Mouse (Mus musculus) MEL (cell line): ENCODE data around the gene Tmem87b. TPM values are rescaled to one million over a fixed set of nuclear protein-coding genes. Genes with fewer than 3 reads are reported as not detected.

ENCODE experiments used
- DNase-seq: peaks from one replicate; pipeline ENCODE4 v3.0.0; 2011; ENCODE audit warnings: low read depth, low spot score
- H3K27ac ChIP-seq: 2 replicates; pipeline ENCODE4 v1.5.1; 2012; ENCODE audit warnings: low read depth, mild to moderate bottlenecking, control low read depth, low read length, moderate library complexity; ENCODE audit not compliant: control insufficient read depth
- H3K27me3 ChIP-seq, 2 experiments: fragments of 150-350 bp in 1 of 2; sonication (generic) in 1 of 2; 2 replicates each; pipeline ENCODE4 v1.6.1; 2012; ENCODE audit warnings: low read length in 2 of 2, mild to moderate bottlenecking in 2 of 2, improper control_type of control experiment in 1 of 2, moderate library complexity in 1 of 2; ENCODE audit not compliant: insufficient read depth in 2 of 2, control insufficient read depth in 1 of 2
- H3K36me3 ChIP-seq, 2 experiments: 2 replicates each; pipeline ENCODE4 v1.6.1; 2012 to 2014; ENCODE audit warnings: low read length in 2 of 2, improper control_type of control experiment in 1 of 2, inconsistent platforms in 1 of 2, mild to moderate bottlenecking in 1 of 2; ENCODE audit not compliant: insufficient read depth in 2 of 2, control insufficient read depth in 1 of 2
- H3K4me1 ChIP-seq, 2 experiments: fragments of 150-350 bp in 1 of 2; sonication (generic) in 1 of 2; 2 replicates each; pipeline ENCODE4 v1.6.1; 2012; ENCODE audit warnings: low read length in 2 of 2, improper control_type of control experiment in 1 of 2, mild to moderate bottlenecking in 1 of 2; ENCODE audit not compliant: insufficient read depth in 2 of 2, control insufficient read depth in 1 of 2
- H3K4me3 ChIP-seq, 2 experiments: fragments of 150-350 bp in 1 of 2; sonication (generic) in 1 of 2; 2 replicates each; pipeline ENCODE4 v1.5.1; 2012; ENCODE audit warnings: low read depth in 2 of 2, low read length in 2 of 2, mild to moderate bottlenecking in 2 of 2, moderate library complexity in 2 of 2, control low read depth in 1 of 2, improper control_type of control experiment in 1 of 2; ENCODE audit not compliant: control insufficient read depth in 1 of 2, insufficient read depth in 1 of 2
- H3K79me2 ChIP-seq: 2 replicates; pipeline ENCODE4 v1.6.1; 2012; ENCODE audit warnings: mild to moderate bottlenecking, low read length, moderate library complexity; ENCODE audit not compliant: control insufficient read depth, poor library complexity, insufficient read depth
- H3K9ac ChIP-seq: 2 replicates; pipeline ENCODE4 v1.6.1; 2012; ENCODE audit warnings: low read depth, mild to moderate bottlenecking, control low read depth, low read length, moderate library complexity; ENCODE audit not compliant: control insufficient read depth, poor library complexity, severe bottlenecking
- H3K9me3 ChIP-seq: fragments of 150-350 bp; sonication (generic); replicated peaks from 2 replicates; pipeline ENCODE4 v1.6.1; 2012; ENCODE audit warnings: mild to moderate bottlenecking, low read length, improper control_type of control experiment, moderate library complexity; ENCODE audit not compliant: insufficient read depth
- BHLHE40 ChIP-seq: IDR thresholded peaks from 2 replicates; pipeline ENCODE4 v1.6.1; 2012; ENCODE audit warnings: low read depth, mild to moderate bottlenecking, inconsistent platforms, low read length, improper control_type of control experiment, borderline replicate concordance
- CHD2 ChIP-seq: IDR thresholded peaks from 2 replicates; pipeline ENCODE4 v1.6.1; 2011; ENCODE audit warnings: low read length, improper control_type of control experiment
- CTCF ChIP-seq, 3 experiments: IDR thresholded peaks in 2 of 3; conservative IDR thresholded peaks in 1 of 3; 2 replicates each; pipeline ENCODE4 v1.5.1; 2011 to 2012; ENCODE audit warnings: low read length in 3 of 3, low read depth in 2 of 3, mild to moderate bottlenecking in 2 of 3, improper control_type of control experiment in 1 of 3, inconsistent platforms in 1 of 3, mixed read lengths in 1 of 3, moderate library complexity in 1 of 3; ENCODE audit not compliant: control insufficient read depth in 1 of 3, insufficient read depth in 1 of 3, poor library complexity in 1 of 3, severe bottlenecking in 1 of 3
- E2F4 ChIP-seq: IDR thresholded peaks from 2 replicates; pipeline ENCODE4 v1.6.1; 2011; ENCODE audit warnings: low read depth, low read length, improper control_type of control experiment, borderline replicate concordance
- ELF1 ChIP-seq: IDR thresholded peaks from 2 replicates; pipeline ENCODE4 v1.6.1; 2014; ENCODE audit warnings: low read depth, mild to moderate bottlenecking, inconsistent platforms, low read length, improper control_type of control experiment, moderate library complexity
- EP300 ChIP-seq, 2 experiments: IDR thresholded peaks; 2 replicates each; pipeline ENCODE4 v1.6.1; 2011; ENCODE audit warnings: improper control_type of control experiment in 2 of 2, low read length in 2 of 2, low read depth in 1 of 2, mild to moderate bottlenecking in 1 of 2
- GATA1 ChIP-seq: IDR thresholded peaks from 2 replicates; pipeline ENCODE4 v1.6.1; 2011; ENCODE audit warnings: low read depth, low read length, improper control_type of control experiment
- HCFC1 ChIP-seq: IDR thresholded peaks from 2 replicates; pipeline ENCODE4 v1.6.1; 2012; ENCODE audit warnings: low read depth, mild to moderate bottlenecking, inconsistent platforms, low read length, improper control_type of control experiment, moderate library complexity
- JUND ChIP-seq: IDR thresholded peaks from 2 replicates; pipeline ENCODE4 v1.6.1; 2011; ENCODE audit warnings: low read depth, mild to moderate bottlenecking, improper control_type of control experiment, low read length
- KAT2A ChIP-seq: conservative IDR thresholded peaks from 2 replicates; pipeline ENCODE4 v1.6.1; 2012; ENCODE audit warnings: low read depth, low read length, improper control_type of control experiment, inconsistent platforms
- MAX ChIP-seq: IDR thresholded peaks from 2 replicates; pipeline ENCODE4 v1.6.1; 2011; ENCODE audit warnings: low read length, improper control_type of control experiment
- MYB ChIP-seq: IDR thresholded peaks from 2 replicates; pipeline ENCODE4 v1.6.1; 2011; ENCODE audit warnings: mild to moderate bottlenecking, low read depth, low read length, improper control_type of control experiment
- MYC ChIP-seq: IDR thresholded peaks from 2 replicates; pipeline ENCODE4 v1.6.1; 2011; ENCODE audit warnings: low read depth, mild to moderate bottlenecking, low read length, improper control_type of control experiment, moderate library complexity
- POLR2AphosphoS2 ChIP-seq: IDR thresholded peaks from 2 replicates; pipeline ENCODE4 v1.6.1; 2011; ENCODE audit warnings: low read length, improper control_type of control experiment
- RAD21 ChIP-seq: IDR thresholded peaks from 2 replicates; pipeline ENCODE4 v1.6.1; 2011; ENCODE audit warnings: mild to moderate bottlenecking, low read depth, low read length, improper control_type of control experiment
- SIN3A ChIP-seq: IDR thresholded peaks from 2 replicates; pipeline ENCODE4 v1.6.1; 2012; ENCODE audit warnings: low read length, improper control_type of control experiment, inconsistent platforms
- TBP ChIP-seq: IDR thresholded peaks from 2 replicates; pipeline ENCODE4 v1.8.0; 2011; ENCODE audit warnings: low read depth, low read length, improper control_type of control experiment
- TCF12 ChIP-seq: IDR thresholded peaks from 2 replicates; pipeline ENCODE4 v1.6.1; 2014; ENCODE audit warnings: low read depth, mild to moderate bottlenecking, inconsistent platforms, low read length, improper control_type of control experiment, moderate library complexity
- UBTF ChIP-seq: IDR thresholded peaks from 2 replicates; pipeline ENCODE4 v1.6.1; 2012; ENCODE audit warnings: low read depth, mild to moderate bottlenecking, inconsistent platforms, low read length, improper control_type of control experiment, moderate library complexity, borderline replicate concordance; ENCODE audit not compliant: insufficient read depth
- USF1 ChIP-seq: IDR thresholded peaks from 2 replicates; pipeline ENCODE4 v1.6.1; 2014; ENCODE audit warnings: low read depth, mild to moderate bottlenecking, inconsistent platforms, low read length, improper control_type of control experiment, moderate library complexity
- ZKSCAN1 ChIP-seq: IDR thresholded peaks from 2 replicates; pipeline ENCODE4 v1.6.1; 2012; ENCODE audit warnings: low read depth, mild to moderate bottlenecking, inconsistent platforms, low read length, improper control_type of control experiment, moderate library complexity
- ZMIZ1 ChIP-seq: IDR thresholded peaks from 2 replicates; pipeline ENCODE4 v1.6.1; 2012; ENCODE audit warnings: low read depth, mild to moderate bottlenecking, inconsistent platforms, low read length, improper control_type of control experiment, moderate library complexity
- ZNF384 ChIP-seq: IDR thresholded peaks from 2 replicates; pipeline ENCODE4 v1.6.1; 2012; ENCODE audit warnings: low read depth, mild to moderate bottlenecking, inconsistent platforms, low read length, improper control_type of control experiment
- polyA plus RNA-seq, 2 experiments: library from polyadenylated mRNA; stranded (reverse) in 1 of 2; unstranded in 1 of 2; fragments of >175 nt in 1 of 2; fragments of >200 nt in 1 of 2; gene quantifications; 2 replicates each; pipeline versions ENCODE4 v1.2.1 to v1.2.4; 2012; ENCODE audit warnings: low replicate concordance in 2 of 2, low read depth in 1 of 2; ENCODE audit not compliant: insufficient read length in 2 of 2, insufficient read depth in 1 of 2, missing spikeins in 1 of 2
- total RNA-seq: library from RNA; depleted of rRNA; stranded (reverse); fragments of 300-350 nt; gene quantifications from 2 replicates; pipeline ENCODE4 v1.2.3, GENCODE M21; 2012

Tmem87b gene
- total and polyA plus RNA-seq, 3 experiments: 3.9 to 4.8 TPM; not detected in 1

DNA sequence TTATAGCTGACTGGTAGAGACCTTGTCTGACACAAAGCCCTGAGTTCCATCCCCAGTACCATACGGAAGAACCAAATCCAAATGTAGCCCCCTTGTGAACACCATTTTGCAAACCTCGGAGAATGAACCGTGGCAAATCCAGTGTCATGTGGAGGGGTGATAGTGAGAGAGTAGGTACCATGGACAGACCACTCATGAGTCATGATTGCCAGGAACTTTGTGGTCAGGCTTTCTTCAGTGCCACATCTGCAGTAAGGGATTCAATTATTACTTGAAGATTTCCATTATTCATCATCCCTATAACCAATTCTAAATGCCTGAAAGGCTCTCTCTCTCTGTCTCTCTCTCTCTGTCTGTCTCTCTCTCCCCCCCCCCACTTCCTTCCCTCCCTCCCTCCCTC, 30.1 kb upstream of the Tmem87b start:
- TF ChIP-seq TCF12: no peak
- no peak for TF ChIP-seq RAD21
- TF ChIP-seq KAT2A: no peak
- TF ChIP-seq ZMIZ1: no peak
- TF ChIP-seq UBTF: no peak
- TF ChIP-seq ZKSCAN1: no peak
- TF ChIP-seq USF1: no peak
- TF ChIP-seq MAX: no peak
- TF ChIP-seq E2F4: no peak
- TF ChIP-seq HCFC1: no peak
- Histone ChIP-seq H3K9me3 (no peaks in the 10 kb centered on the region), H3K27me3 (peaks cover 0 to 3% of the 10 kb centered on the region in 2 experiments; a peak in 3 of 4 replicates), H3K4me1 (no peaks in the 10 kb centered on the region), H3K4me3 (no peak overlapping the region), H3K79me2 (no peaks in the 10 kb centered on the region), H3K9ac (no peak overlapping the region), H3K36me3 (no peaks in the 10 kb centered on the region), H3K27ac (no peak overlapping the region)
- DNase-seq: no peak

- no peak for DNase-seq
- no peak for TF ChIP-seq ZNF384
- no peak for TF ChIP-seq USF1
- TF ChIP-seq GATA1: no peak
- TF ChIP-seq HCFC1: no peak
- no peak for TF ChIP-seq E2F4
- TF ChIP-seq EP300 (IDR thresholded peaks at IDR 0.05; ENCODE audit: low read depth in 1 of 2, low read length in 2 of 2): no peak
- no peak for TF ChIP-seq MYB
- TF ChIP-seq POLR2AphosphoS2: no peak
- no peak for TF ChIP-seq CTCF (IDR thresholded peaks at IDR 0.05 in 2 of 3, conservative IDR thresholded peaks at IDR 0.05 in 1 of 3; ENCODE audit: control insufficient read depth in 1 of 3, insufficient read depth in 1 of 3, low read depth in 2 of 3, low read length in 3 of 3, poor library complexity in 1 of 3, severe bottlenecking in 1 of 3)
- no peak for TF ChIP-seq MAX
- no peak for TF ChIP-seq MYC
- TF ChIP-seq JUND: no peak
- TF ChIP-seq SIN3A: no peak
- no peak for TF ChIP-seq ELF1
- TF ChIP-seq BHLHE40: no peak
- no peak for TF ChIP-seq TBP
- TF ChIP-seq KAT2A: no peak
- no peak for TF ChIP-seq CHD2
- Histone ChIP-seq H3K4me1 (no peaks in the 10 kb centered on the region), H3K36me3 (no peaks in the 10 kb centered on the region), H3K79me2 (no peaks in the 10 kb centered on the region), H3K9me3 (no peaks in the 10 kb centered on the region), H3K27me3 (peaks cover 3 to 8% of the 10 kb centered on the region in 2 experiments), H3K9ac (no peak overlapping the region), H3K27ac (no peak overlapping the region), H3K4me3 (no peak overlapping the region)
These were observed 26.9 kb upstream of the Tmem87b start for GRCm38 (mm10) chr2:128790875-128791614.
